Mouse (Mus musculus): ENCODE measurements at regions not wholly inside any gene's neighbourhood (a gene's known extent, or its start where the extent isn't known, plus 50 kb on each side); places are given as distances from the start of the nearest gene placed in this dataset.

DNA sequence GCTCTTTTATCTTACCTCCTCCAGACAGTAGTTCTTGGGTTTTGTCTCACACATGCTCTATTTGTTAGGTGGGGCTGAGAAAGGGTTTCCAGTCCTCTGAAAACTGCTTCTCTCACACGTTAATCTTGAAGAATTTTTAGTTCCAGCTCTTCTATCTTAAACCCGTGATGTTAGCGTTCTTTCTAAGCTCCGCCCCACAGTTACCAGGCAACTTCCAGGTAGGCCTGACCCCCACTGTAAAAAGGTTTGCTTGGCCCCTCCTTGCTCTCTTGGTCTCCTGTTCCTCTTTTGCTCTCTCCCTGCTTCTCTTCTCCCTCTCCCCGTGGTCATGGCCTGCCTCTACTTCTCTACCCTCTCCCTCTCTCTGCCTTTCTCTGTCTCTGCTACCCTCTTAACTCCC, 1149.7 kb downstream of the Mrps31 start:
- Histone ChIP-seq H3K4me1 (replicated peaks) (peaks cover 22% of the 10 kb centered on the region), H3K9me3 (no peaks in the 10 kb centered on the region), H3K27me3 (peaks cover 13% of the 10 kb centered on the region), H3K4me3 (replicated peaks) (no peak overlapping the region), H3K27ac (no peak overlapping the region), H3K9ac (replicated peaks) (no peak overlapping the region), H3K4me2 (replicated peaks) (no peak overlapping the region), H3K36me3 (no peaks in the 10 kb centered on the region)
- WGBS: 77% methylated on average over 5 of the region's 5 CpGs
- ATAC-seq: no peak

DNA sequence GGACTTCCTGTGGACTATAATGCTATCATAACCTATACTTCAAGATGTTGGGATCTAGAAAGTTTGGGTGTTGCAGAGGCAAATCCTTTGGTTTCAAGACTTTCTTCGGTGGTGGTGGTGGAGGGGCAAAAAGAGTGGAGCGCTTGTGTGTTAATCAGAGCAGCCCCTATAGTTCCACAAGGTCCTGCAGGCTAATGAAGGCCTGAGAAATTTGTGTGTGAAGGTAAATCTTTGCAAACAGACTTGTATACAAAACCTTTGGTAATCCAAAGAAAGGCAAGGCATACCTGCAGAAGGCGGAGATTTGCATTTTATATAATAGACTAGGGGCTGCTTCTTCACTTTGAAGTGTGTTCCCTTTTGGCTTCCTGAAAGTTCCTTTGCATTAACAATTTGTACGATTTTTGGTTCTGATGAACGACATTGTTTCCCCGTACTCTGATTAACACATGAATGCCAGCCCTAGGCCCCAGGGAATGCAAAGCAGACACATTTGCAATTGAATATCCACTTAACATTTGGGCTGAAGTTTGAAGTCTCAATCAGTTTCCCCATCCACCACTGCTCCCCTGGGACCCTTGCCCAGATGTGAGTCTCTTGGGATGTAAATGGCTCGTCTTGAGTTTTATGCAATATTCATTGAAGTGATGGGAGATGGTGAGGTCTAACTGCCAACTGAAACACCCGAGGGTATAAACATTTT, 1150.7 kb downstream of the Mrps31 start:
- Histone ChIP-seq H3K9me3 (no peaks in the 10 kb centered on the region), H3K4me3 (replicated peaks) (no peak overlapping the region), H3K4me2 (replicated peaks) (peak overlapping the region; percentile 49), H3K36me3 (no peaks in the 10 kb centered on the region), H3K4me1 (replicated peaks) (peaks cover 22% of the 10 kb centered on the region), H3K27ac (no peak overlapping the region), H3K27me3 (peaks cover 13% of the 10 kb centered on the region), H3K9ac (replicated peaks) (no peak overlapping the region)
- 11% methylated on average over 8 of the region's 8 CpGs for WGBS
- ATAC-seq: peak; percentile 43; the same call in 1 of the 2 replicates

DNA sequence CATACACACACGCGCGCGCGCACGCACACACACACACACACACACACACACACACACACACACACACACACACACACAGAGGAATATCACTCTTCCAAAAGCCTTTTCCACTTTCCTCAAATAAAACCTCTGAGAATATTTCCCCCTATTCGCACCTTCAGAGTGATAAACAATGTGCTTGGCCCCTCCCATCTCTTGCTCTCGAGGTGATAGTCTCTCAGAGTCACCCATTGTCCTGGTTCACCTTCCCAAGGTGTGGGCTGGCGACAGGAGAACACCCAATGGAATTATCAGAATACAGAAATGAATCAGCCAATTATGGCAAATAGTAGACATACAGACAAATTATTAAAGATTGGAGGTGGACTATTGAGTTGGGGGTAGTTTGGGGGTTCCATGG, 1151.3 kb downstream of the Mrps31 start:
- Histone ChIP-seq H3K9me3 (no peaks in the 10 kb centered on the region), H3K4me3 (replicated peaks) (peak overlapping the region; percentile 23; the same call in 1 of the 2 replicates), H3K36me3 (no peaks in the 10 kb centered on the region), H3K4me1 (replicated peaks) (peaks cover 22% of the 10 kb centered on the region), H3K9ac (replicated peaks) (no peak overlapping the region), H3K27ac (no peak overlapping the region), H3K27me3 (peaks cover 13% of the 10 kb centered on the region), H3K4me2 (replicated peaks) (peak overlapping the region; percentile 49)
- 7% methylated on average over 9 of the region's 9 CpGs for WGBS
- 0 out of 2 replicates have a peak, but pooled peaks have one; percentile 29 for ATAC-seq

DNA sequence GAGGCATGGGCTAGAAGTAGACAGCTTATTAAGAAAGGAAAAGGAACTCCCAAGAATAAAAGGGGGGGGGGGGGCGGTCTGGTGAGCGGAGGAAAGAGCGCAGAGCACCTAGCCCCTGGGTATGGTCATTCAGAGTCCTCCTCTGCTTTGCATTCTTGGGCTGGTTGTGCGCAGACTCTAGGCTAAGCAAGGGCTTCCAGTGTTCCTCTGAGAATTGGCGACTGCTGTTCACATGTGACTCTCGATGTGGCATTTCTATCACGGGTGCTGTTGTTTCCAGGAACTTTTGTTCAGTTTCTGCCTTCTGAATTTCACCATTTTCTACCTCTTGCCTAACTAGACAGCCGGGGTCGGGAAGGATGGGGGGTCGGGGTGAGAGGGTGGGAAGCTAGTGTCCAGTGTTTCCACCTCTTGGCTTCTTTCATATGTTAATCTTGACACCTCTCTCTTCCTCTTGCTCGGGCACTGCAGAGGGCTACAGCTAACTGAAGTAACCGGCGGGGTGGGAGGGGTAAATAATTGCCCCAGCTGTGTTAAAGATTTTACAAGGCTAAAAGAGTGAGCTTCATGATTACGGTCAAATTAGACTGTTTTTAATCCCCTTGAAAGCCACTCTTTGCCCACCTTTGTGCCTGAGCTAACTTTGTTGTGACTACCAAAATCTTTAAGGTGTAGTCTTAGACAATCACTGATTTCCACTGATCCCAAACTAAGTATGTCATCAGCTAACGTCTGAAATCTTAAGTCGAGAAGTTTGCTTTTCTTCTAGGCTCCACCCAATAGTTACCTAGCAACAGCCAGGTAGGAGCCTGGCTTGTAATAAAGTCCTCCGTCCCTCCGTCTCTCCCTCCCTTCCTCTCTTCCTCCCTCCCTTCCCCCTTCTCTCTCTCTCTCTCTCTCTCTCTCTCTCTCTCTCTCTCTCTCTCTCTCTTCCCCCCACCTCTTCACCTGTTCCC, 1152.2 kb downstream of the Mrps31 start:
- peak; percentile 73; the same call in 1 of the 2 replicates for ATAC-seq
- 4% methylated on average over 18 of the region's 18 CpGs for WGBS
- Histone ChIP-seq H3K9ac (replicated peaks) (peak overlapping the region; percentile 19; the same call in 1 of the 2 replicates), H3K4me2 (replicated peaks) (peak overlapping the region; percentile 49), H3K27me3 (peaks cover 13% of the 10 kb centered on the region), H3K4me1 (replicated peaks) (peaks cover 22% of the 10 kb centered on the region), H3K36me3 (no peaks in the 10 kb centered on the region), H3K27ac (no peak overlapping the region), H3K9me3 (no peaks in the 10 kb centered on the region), H3K4me3 (replicated peaks) (peak overlapping the region; percentile 23)

DNA sequence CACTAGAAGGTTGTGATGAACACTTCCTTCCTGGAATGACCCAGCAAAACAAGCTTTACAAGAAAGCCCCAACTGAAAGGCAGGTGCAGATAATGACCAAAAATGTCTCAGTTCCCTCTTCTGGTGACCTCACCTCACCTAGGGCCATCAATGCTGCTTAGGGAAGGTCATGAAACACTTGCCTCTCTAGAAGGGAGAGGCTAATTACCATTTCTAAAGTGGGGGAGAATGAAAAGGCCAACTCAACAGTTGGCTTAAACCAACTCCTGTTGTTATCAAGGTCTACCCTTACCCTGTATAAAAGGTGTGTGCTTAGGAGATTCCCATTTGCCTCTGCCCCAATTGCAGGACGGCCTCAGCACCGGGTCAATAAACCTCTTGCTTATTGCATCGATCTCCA, 1156.7 kb downstream of the Mrps31 start:
- ATAC-seq: no peak
- 97% methylated on average over 3 of the region's 3 CpGs for WGBS
- H3K27ac ChIP-seq: no peak overlapping the region
- H3K9ac ChIP-seq (replicated peaks): no peak overlapping the region
- H3K4me1 ChIP-seq (replicated peaks): peaks cover 6% of the 10 kb centered on the region
- no peaks in the 10 kb centered on the region for H3K9me3 ChIP-seq
- no peaks in the 10 kb centered on the region for H3K36me3 ChIP-seq
- H3K27me3 ChIP-seq: peaks cover 13% of the 10 kb centered on the region
- no peak overlapping the region for H3K4me2 ChIP-seq (replicated peaks)
- H3K4me3 ChIP-seq (replicated peaks): no peak overlapping the region

DNA sequence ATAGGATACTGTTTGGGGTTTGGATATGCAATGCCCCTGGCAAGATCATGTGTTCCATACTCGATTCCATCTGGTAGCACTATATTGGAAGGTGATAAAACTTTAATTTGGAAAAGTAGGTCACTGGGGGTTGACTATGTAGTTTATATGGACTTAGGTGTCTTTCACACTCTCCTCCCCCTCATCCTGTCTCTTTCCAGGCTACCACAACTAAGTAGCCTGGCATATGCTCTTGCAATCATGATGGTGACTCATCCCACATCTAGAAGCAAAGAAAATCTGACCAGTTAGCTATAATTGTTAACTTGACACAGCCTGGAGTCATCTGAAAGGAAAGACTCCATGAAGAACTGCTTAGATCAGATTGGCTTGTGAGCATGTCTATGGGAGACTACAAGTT, 1154.3 kb downstream of the Adam3 start:
- no peak for ATAC-seq
- H3K4me2 ChIP-seq (replicated peaks): no peak overlapping the region
- no peak overlapping the region for H3K4me3 ChIP-seq (replicated peaks)
- no peaks in the 10 kb centered on the region for H3K36me3 ChIP-seq
- H3K9me3 ChIP-seq: no peaks in the 10 kb centered on the region
- no peaks in the 10 kb centered on the region for H3K27me3 ChIP-seq
- 97% methylated on average over 1 of the region's 1 CpGs for WGBS
- no peak overlapping the region for H3K9ac ChIP-seq (replicated peaks)
- H3K27ac ChIP-seq: no peak overlapping the region
- H3K4me1 ChIP-seq (replicated peaks): no peaks in the 10 kb centered on the region

DNA sequence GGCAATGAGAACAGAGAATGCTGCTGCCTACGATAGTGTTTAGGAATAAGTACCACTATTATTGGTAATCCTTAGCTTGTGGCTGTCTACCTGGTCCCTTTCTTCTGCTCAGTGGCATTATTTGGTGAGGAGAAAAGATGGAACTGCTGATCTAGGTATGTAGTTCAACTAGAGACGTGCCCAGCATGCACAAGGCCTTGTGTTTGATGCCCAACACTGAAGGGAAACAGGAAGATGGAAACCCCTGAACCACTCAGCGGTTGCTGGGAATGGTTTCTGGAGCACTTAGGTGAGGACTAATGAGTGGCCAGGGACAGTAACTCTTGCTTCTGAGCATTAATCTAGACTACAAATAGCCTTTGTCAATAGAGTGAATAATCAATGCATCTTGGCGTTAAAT, 1145.5 kb downstream of the Adam3 start:
- no peak for ATAC-seq
- 97% methylated on average over 4 of the region's 4 CpGs for WGBS
- Histone ChIP-seq H3K4me2 (replicated peaks) (no peak overlapping the region), H3K27ac (no peak overlapping the region), H3K4me1 (replicated peaks) (no peaks in the 10 kb centered on the region), H3K27me3 (no peaks in the 10 kb centered on the region), H3K36me3 (no peaks in the 10 kb centered on the region), H3K9ac (replicated peaks) (no peak overlapping the region), H3K4me3 (replicated peaks) (no peak overlapping the region), H3K9me3 (no peaks in the 10 kb centered on the region)

DNA sequence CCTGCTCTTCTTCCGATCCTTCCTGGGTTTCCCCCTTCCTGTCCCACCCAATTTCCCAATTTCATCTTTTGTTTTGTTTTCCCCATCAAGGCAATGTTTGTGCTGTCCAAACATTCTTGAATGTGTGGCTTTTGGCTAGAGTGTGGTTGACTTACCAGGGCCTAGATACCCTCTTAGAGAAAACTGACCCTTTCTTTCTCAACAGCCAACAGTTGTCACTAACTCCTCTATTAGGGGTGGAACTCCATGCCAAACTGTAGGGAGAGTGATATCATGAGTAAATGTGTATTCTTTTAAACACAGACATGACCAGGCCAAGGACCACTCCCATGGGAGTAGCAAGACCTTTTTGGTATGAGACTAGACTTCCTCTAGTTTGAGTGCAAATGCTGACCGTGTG, 1145.0 kb downstream of the Adam3 start:
- ATAC-seq: no peak
- H3K4me3 ChIP-seq (replicated peaks): no peak overlapping the region
- H3K9me3 ChIP-seq: no peaks in the 10 kb centered on the region
- H3K4me1 ChIP-seq (replicated peaks): no peaks in the 10 kb centered on the region
- no peaks in the 10 kb centered on the region for H3K27me3 ChIP-seq
- H3K9ac ChIP-seq (replicated peaks): no peak overlapping the region
- no peaks in the 10 kb centered on the region for H3K36me3 ChIP-seq
- 86% methylated on average over 2 of the region's 2 CpGs for WGBS
- H3K27ac ChIP-seq: no peak overlapping the region
- H3K4me2 ChIP-seq (replicated peaks): no peak overlapping the region
